Mouse (Mus musculus) CH12.LX (cell line): ENCODE results near the gene Akr1cl.

Experiments used
- CTCF ChIP-seq, 2 experiments: IDR thresholded peaks in 1 of 2; conservative IDR thresholded peaks in 1 of 2; 2 replicates each; pipeline ENCODE4 v1.5.1; 2011 to 2012; ENCODE audit warnings: low read depth in 2 of 2, low read length in 2 of 2, improper control_type of control experiment in 1 of 2, inconsistent platforms in 1 of 2, mild to moderate bottlenecking in 1 of 2, moderate library complexity in 1 of 2
- ELF1 ChIP-seq: IDR thresholded peaks from 2 replicates; pipeline ENCODE4 v1.6.1; 2014; ENCODE audit warnings: low read depth, mild to moderate bottlenecking, inconsistent platforms, low read length, improper control_type of control experiment
- EP300 ChIP-seq: IDR thresholded peaks from 2 replicates; pipeline ENCODE4 v1.6.1; 2011; ENCODE audit warnings: low read length, improper control_type of control experiment
- ETS1 ChIP-seq: conservative IDR thresholded peaks from 2 replicates; pipeline ENCODE4 v1.6.1; 2012; ENCODE audit warnings: low read depth, mild to moderate bottlenecking, inconsistent platforms, low read length, improper control_type of control experiment, moderate library complexity
- HCFC1 ChIP-seq: IDR thresholded peaks from 2 replicates; pipeline ENCODE4 v1.6.1; 2012; ENCODE audit warnings: low read depth, mild to moderate bottlenecking, inconsistent platforms, low read length, improper control_type of control experiment
- JUND ChIP-seq: conservative IDR thresholded peaks from 2 replicates; pipeline ENCODE4 v1.6.1; 2011; ENCODE audit warnings: low read depth, low read length, improper control_type of control experiment
- KAT2A ChIP-seq: IDR thresholded peaks from 2 replicates; pipeline ENCODE4 v1.6.1; 2012; ENCODE audit warnings: low read length, improper control_type of control experiment, inconsistent platforms; ENCODE audit not compliant: insufficient replicate concordance
- MAX ChIP-seq: IDR thresholded peaks from 2 replicates; pipeline ENCODE4 v1.6.1; 2011; ENCODE audit warnings: low read length, improper control_type of control experiment
- RAD21 ChIP-seq: IDR thresholded peaks from 2 replicates; pipeline ENCODE4 v1.6.1; 2011; ENCODE audit warnings: low read depth, mild to moderate bottlenecking, low read length, improper control_type of control experiment, moderate library complexity
- SIN3A ChIP-seq: IDR thresholded peaks from 2 replicates; pipeline ENCODE4 v1.6.1; 2012; ENCODE audit warnings: low read length, improper control_type of control experiment, inconsistent platforms
- TBP ChIP-seq: conservative IDR thresholded peaks from 2 replicates; pipeline ENCODE4 v1.6.1; 2011; ENCODE audit warnings: low read depth, low read length, improper control_type of control experiment
- USF1 ChIP-seq: IDR thresholded peaks from 2 replicates; pipeline ENCODE4 v1.6.1; 2014; ENCODE audit warnings: low read depth, mild to moderate bottlenecking, inconsistent platforms, low read length, improper control_type of control experiment
- ZKSCAN1 ChIP-seq: IDR thresholded peaks from 2 replicates; pipeline ENCODE4 v1.6.1; 2012; ENCODE audit warnings: low read depth, inconsistent platforms, low read length, improper control_type of control experiment, borderline replicate concordance
- ZNF384 ChIP-seq: IDR thresholded peaks from 2 replicates; pipeline ENCODE4 v1.6.1; 2012; ENCODE audit warnings: low read depth, low read length, improper control_type of control experiment, inconsistent platforms

DNA sequence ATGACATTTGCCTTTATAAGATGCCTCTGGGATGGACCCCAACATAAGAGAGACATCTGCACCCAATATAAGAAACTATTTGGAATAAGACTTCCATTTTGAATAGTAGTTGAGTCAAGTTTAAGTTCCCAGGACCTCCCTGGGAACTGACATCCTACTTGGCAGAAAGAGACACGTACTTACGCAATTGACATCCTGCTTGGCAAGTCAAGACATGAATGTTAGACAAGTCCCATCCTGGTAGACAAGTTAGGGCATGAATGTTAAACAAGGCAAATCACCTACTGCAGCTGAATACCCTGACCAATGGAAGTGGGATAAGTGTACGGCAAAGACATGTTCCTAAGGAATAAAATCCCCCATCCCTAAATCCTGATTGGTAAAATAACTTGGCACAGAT is 9.3 kb upstream of the Akr1cl start:
- TF ChIP-seq CTCF (conservative IDR thresholded peaks at IDR 0.05 in 1 of 2, IDR thresholded peaks at IDR 0.05 in 1 of 2; ENCODE audit: low read depth in 2 of 2, low read length in 2 of 2) (no peak), ELF1 (no peak), ETS1 (no peak), JUND (no peak), TBP (no peak), KAT2A (no peak), RAD21 (no peak), MAX (no peak), ZKSCAN1 (no peak), SIN3A (no peak), HCFC1 (no peak), USF1 (no peak), EP300 (no peak), ZNF384 (no peak)
